Mouse (Mus musculus) liver, postnatal 0 days (tissue): ENCODE data around the gene Atp5l.

Source experiments
- CTCF ChIP-seq: sonication (generic); IDR thresholded peaks from 2 replicates; pipeline ENCODE4 v1.5.1; 2016; ENCODE audit warnings: antibody characterized with exemption, low read depth
- EP300 ChIP-seq: IDR thresholded peaks from 2 replicates; pipeline ENCODE4 v1.6.1; 2016; ENCODE audit warnings: antibody characterized with exemption, low read depth, mild to moderate bottlenecking

- TF ChIP-seq CTCF (no peak), EP300 (no peak)
Observed at GRCm38 (mm10) chr9:44866501-44867240, 53.9 kb downstream of the Atp5l start.
